Mouse (Mus musculus): Measurements from ENCODE around the gene Grb2. TPM values are rescaled to one million over a fixed set of nuclear protein-coding genes. Genes with fewer than 3 reads are reported as not detected.
A peak's percentile ranks its signal among the peaks of the same experiment; 100 is the strongest.

Grb2 gene
- polyA plus RNA-seq, 1 experiment, result 81.7 TPM

GRCm38 (mm10) chr11:115642705-115643104 lies 65.7 kb downstream of the Grb2 start:
- peaks cover 52% of the 10 kb centered on the region for H3K4me1 ChIP-seq (replicated peaks; ENCODE audit: control insufficient read depth, insufficient read depth, low read length)
- no peak for TF ChIP-seq POLR2A (IDR thresholded peaks at IDR 0.05; ENCODE audit: control insufficient read depth, extremely low read depth, insufficient read depth, low read length, poor library complexity)
- WGBS, result 91% methylated on average over 2 of the region's 2 CpGs

GRCm38 (mm10) chr11:115641664-115642036 lies 66.7 kb downstream of the Grb2 start:
- Histone ChIP-seq H3K36me3 (ENCODE audit: control insufficient read depth, insufficient read depth, low read length) (peaks cover 4% of the 10 kb centered on the region; the same call in 1 of the 2 replicates), H3K27me3 (ENCODE audit: control insufficient read depth, insufficient read depth, low read length) (no peaks in the 10 kb centered on the region), H3K27ac (ENCODE audit: control insufficient read depth, insufficient read depth, low read length) (peak overlapping the region; percentile 79), H3K4me3 (ENCODE audit: control insufficient read depth, insufficient read depth, low read length) (no peak overlapping the region), H3K4me1 (replicated peaks; ENCODE audit: control insufficient read depth, insufficient read depth, low read length) (peaks cover 50% of the 10 kb centered on the region)
- WGBS, result 72% methylated on average over 4 of the region's 4 CpGs
- DNase-seq, result no peak
- TF ChIP-seq CTCF (IDR thresholded peaks at IDR 0.05; ENCODE audit: borderline replicate concordance, control insufficient read depth, extremely low read depth, insufficient read depth, low read length, poor library complexity) (no peak), POLR2A (IDR thresholded peaks at IDR 0.05; ENCODE audit: control insufficient read depth, extremely low read depth, insufficient read depth, low read length, poor library complexity) (no peak)

More at GRCm38 (mm10) chr11:115642705-115643104, 65.7 kb downstream of the Grb2 start:
- Histone ChIP-seq H3K27ac (ENCODE audit: control insufficient read depth, insufficient read depth, low read length) (peak overlapping the region; percentile 66), H3K27me3 (ENCODE audit: control insufficient read depth, insufficient read depth, low read length) (no peaks in the 10 kb centered on the region), H3K4me3 (ENCODE audit: control insufficient read depth, insufficient read depth, low read length) (no peak overlapping the region), H3K36me3 (ENCODE audit: control insufficient read depth, insufficient read depth, low read length) (peaks cover 4% of the 10 kb centered on the region; the same call in 1 of the 2 replicates)
- no peak for DNase-seq

- TF ChIP-seq CTCF (IDR thresholded peaks at IDR 0.05; ENCODE audit: borderline replicate concordance, control insufficient read depth, extremely low read depth, insufficient read depth, low read length, poor library complexity), result 0 out of 2 replicates have a peak, but pooled peaks have one; percentile 10
- 0 out of 2 replicates have a peak, but pooled peaks have one; percentile 16 for TF ChIP-seq POLR2A (IDR thresholded peaks at IDR 0.05; ENCODE audit: control insufficient read depth, extremely low read depth, insufficient read depth, low read length, poor library complexity)
- H3K27me3 ChIP-seq (ENCODE audit: control insufficient read depth, insufficient read depth, low read length), result no peaks in the 10 kb centered on the region
- DNase-seq, result peak; percentile 63
- 2% methylated on average over 14 of the region's 14 CpGs for WGBS
- peak overlapping the region; percentile 79 for H3K27ac ChIP-seq (ENCODE audit: control insufficient read depth, insufficient read depth, low read length)
- peaks cover 4% of the 10 kb centered on the region; the same call in 1 of the 2 replicates for H3K36me3 ChIP-seq (ENCODE audit: control insufficient read depth, insufficient read depth, low read length)
- 0 out of 2 replicates have a peak overlapping the region, but pooled peaks have one; percentile 0 for H3K4me3 ChIP-seq (ENCODE audit: control insufficient read depth, insufficient read depth, low read length)
- H3K4me1 ChIP-seq (replicated peaks; ENCODE audit: control insufficient read depth, insufficient read depth, low read length), result peaks cover 46% of the 10 kb centered on the region
These were observed 67.3 kb downstream of the Grb2 start for GRCm38 (mm10) chr11:115640978-115641663.

GRCm38 (mm10) chr11:115640311-115640828 lies 68.0 kb downstream of the Grb2 start:
- 73% methylated on average over 3 of the region's 4 CpGs for WGBS
- DNase-seq, result no peak
- H3K4me1 ChIP-seq (replicated peaks; ENCODE audit: control insufficient read depth, insufficient read depth, low read length), result peaks cover 46% of the 10 kb centered on the region
- TF ChIP-seq CTCF (IDR thresholded peaks at IDR 0.05; ENCODE audit: borderline replicate concordance, control insufficient read depth, extremely low read depth, insufficient read depth, low read length, poor library complexity), result no peak
- no peak for TF ChIP-seq POLR2A (IDR thresholded peaks at IDR 0.05; ENCODE audit: control insufficient read depth, extremely low read depth, insufficient read depth, low read length, poor library complexity)
- H3K36me3 ChIP-seq (ENCODE audit: control insufficient read depth, insufficient read depth, low read length), result peaks cover 4% of the 10 kb centered on the region; the same call in 1 of the 2 replicates
- H3K4me3 ChIP-seq (ENCODE audit: control insufficient read depth, insufficient read depth, low read length), result no peak overlapping the region
- H3K27ac ChIP-seq (ENCODE audit: control insufficient read depth, insufficient read depth, low read length), result no peak overlapping the region; the same call in 1 of the 2 replicates
- H3K27me3 ChIP-seq (ENCODE audit: control insufficient read depth, insufficient read depth, low read length), result no peaks in the 10 kb centered on the region

- no peaks in the 10 kb centered on the region; the same call in 1 of the 2 replicates for H3K36me3 ChIP-seq (ENCODE audit: control insufficient read depth, insufficient read depth, low read length)
- no peak overlapping the region for H3K4me3 ChIP-seq (ENCODE audit: control insufficient read depth, insufficient read depth, low read length)
- 80% methylated on average over 4 of the region's 4 CpGs for WGBS
- H3K27ac ChIP-seq (ENCODE audit: control insufficient read depth, insufficient read depth, low read length), result peak overlapping the region; percentile 26; the same call in 1 of the 2 replicates
- H3K4me1 ChIP-seq (replicated peaks; ENCODE audit: control insufficient read depth, insufficient read depth, low read length), result peaks cover 46% of the 10 kb centered on the region
- no peak for DNase-seq
- no peak for TF ChIP-seq POLR2A (IDR thresholded peaks at IDR 0.05; ENCODE audit: control insufficient read depth, extremely low read depth, insufficient read depth, low read length, poor library complexity)
- no peak for TF ChIP-seq CTCF (IDR thresholded peaks at IDR 0.05; ENCODE audit: borderline replicate concordance, control insufficient read depth, extremely low read depth, insufficient read depth, low read length, poor library complexity)
- no peaks in the 10 kb centered on the region for H3K27me3 ChIP-seq (ENCODE audit: control insufficient read depth, insufficient read depth, low read length)
These were observed 68.9 kb downstream of the Grb2 start for GRCm38 (mm10) chr11:115639540-115639939.

- Histone ChIP-seq H3K27ac (ENCODE audit: control insufficient read depth, insufficient read depth, low read length) (peak overlapping the region; percentile 26; the same call in 1 of the 2 replicates), H3K4me3 (ENCODE audit: control insufficient read depth, insufficient read depth, low read length) (no peak overlapping the region), H3K4me1 (replicated peaks; ENCODE audit: control insufficient read depth, insufficient read depth, low read length) (peaks cover 43% of the 10 kb centered on the region), H3K36me3 (ENCODE audit: control insufficient read depth, insufficient read depth, low read length) (no peaks in the 10 kb centered on the region), H3K27me3 (ENCODE audit: control insufficient read depth, insufficient read depth, low read length) (no peaks in the 10 kb centered on the region)
- WGBS, result 50% methylated on average over 5 of the region's 5 CpGs
- TF ChIP-seq CTCF (IDR thresholded peaks at IDR 0.05; ENCODE audit: borderline replicate concordance, control insufficient read depth, extremely low read depth, insufficient read depth, low read length, poor library complexity) (no peak), POLR2A (IDR thresholded peaks at IDR 0.05; ENCODE audit: control insufficient read depth, extremely low read depth, insufficient read depth, low read length, poor library complexity) (no peak)
- DNase-seq, result no peak
These were observed 69.6 kb downstream of the Grb2 start for GRCm38 (mm10) chr11:115638498-115639409.
